Mouse (Mus musculus) B cell, adult 2 months (primary cell): Measurements from ENCODE around the gene Eno1.
"Not testable (repeated sequence)": the region's sequence is repeated elsewhere in the genome, so short reads cannot be mapped to it uniquely, and the experiment has no call there.

Source experiments
- DNase-seq, 2 experiments: peaks; one replicate each; pipeline ENCODE4 v3.0.0; 2022

Eno1 gene

DNA sequence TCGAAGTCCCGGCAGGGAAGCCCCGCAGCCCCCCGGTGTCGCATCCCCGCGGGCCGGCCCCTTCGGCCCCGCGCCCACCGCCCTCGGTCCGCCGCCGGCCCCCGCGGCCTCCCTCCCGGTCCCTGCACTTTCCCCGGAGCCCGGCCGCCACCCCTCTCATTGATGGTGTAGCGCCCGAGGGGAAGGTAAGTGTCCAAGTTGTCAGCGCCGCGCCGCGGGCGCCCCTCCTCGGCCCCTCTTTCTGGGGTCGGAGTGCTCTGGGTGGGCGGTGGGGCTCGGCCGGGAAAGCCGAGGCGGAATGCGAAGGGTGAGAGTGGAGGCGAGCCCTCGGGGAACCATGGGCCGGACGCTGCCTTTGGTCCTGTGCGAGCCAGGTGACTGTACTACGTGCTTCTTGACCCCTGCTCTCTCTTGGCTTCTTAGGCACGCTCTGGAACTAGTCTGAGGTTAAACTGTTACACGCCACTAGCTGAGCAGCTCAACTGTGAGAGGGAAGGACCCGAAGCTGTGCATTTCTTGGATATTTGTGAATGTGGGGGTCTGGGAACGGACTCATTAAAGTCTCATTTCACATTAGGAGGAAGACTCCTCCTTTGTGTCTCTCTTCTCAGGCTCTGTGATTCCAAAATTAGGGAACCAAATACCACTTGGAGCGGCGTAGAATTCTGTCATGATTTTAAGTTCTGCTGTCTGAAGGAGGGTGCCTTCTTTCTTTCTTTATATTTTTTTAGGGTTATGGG lies 45.5 kb downstream of the Eno1 start:
- peak; percentile 50 to 58 for DNase-seq

DNA sequence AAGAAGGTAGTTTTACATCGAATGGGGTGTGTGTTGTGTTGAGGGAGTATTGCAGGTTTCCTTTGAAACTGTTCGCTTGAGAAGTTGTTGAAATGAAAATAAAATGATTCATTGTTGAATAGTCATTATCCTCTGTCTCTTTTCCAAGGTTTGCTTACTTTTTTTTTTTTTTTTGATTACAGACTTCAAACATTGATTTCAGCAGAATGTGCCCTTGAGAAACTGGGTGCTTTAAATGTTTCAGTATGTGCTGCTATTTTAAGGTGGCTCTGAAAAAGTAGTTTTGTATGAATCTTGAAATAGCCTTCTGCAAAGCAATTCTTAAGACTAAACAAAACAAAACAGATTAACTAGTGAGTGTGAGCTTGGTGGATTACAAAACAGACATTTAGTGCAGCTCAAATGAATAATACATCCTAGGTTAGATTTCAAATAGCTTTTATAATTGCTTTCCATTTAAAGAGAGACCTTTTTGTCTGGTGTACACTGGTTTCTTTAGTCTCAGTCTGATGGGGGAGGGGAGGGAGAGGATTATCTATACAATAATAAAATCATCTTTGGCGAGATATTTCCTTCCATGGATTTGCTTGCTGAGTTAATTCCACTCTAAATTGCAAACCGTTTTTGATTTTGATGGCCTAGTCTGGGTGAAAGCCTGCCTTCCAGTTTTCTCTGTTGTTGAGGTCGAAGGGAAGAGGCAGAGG lies 46.3 kb downstream of the Eno1 start:
- no peak for DNase-seq

DNA sequence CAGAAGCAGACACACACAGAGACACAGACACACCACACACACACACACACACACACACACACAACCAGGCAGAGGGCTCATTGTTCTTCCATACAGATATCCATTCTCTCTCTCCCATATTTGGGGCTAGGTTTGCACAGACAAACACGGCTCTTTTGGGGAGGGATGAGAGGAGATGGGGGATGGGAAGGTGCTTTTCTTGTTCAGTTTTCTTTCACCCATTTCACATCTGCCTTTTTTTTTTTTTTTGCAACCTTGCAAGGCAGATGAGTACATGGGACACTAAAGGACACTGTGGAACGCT lies 46.8 kb downstream of the Eno1 start:
- no peak for DNase-seq

DNA sequence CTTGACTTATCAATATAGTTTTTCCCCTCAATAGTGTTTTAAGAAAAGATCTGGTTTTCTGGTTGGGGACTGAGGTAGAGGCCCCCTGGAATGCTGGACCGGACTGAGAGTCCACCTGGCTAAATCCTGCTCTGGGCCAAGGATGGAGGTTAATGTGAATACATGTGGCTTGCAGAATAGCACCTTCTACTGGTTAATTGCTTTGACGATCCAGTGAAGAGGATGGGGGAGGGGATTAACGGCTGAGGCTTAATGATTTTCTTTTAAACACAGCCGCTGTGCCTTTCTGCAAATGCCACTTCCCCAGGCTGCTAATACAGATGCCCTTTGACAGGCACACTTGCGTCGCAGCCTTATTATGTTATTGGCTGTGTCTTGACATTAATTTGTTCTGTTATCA lies 47.5 kb downstream of the Eno1 start:
- peak; percentile 40 to 44 for DNase-seq

DNA sequence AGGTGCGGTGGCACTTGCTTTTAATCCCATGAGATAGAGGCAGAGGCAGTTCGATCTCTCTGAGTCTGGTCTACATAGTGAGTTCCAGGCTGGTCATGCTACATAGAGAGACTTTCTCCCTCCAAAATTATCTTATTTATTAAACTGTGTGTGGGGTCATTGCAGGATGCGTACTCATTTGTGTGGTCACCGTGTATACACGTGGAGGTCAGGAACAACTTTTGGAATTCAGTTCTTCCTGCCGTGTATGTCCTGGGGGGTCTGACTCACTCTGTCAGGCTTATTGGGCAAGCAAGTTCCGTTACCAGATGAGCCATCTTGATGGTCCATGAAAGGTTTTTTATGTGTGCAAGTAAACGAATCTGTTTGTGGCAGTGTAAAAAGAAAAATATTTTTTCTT lies 50.5 kb downstream of the Eno1 start:
- no peak for DNase-seq

DNA sequence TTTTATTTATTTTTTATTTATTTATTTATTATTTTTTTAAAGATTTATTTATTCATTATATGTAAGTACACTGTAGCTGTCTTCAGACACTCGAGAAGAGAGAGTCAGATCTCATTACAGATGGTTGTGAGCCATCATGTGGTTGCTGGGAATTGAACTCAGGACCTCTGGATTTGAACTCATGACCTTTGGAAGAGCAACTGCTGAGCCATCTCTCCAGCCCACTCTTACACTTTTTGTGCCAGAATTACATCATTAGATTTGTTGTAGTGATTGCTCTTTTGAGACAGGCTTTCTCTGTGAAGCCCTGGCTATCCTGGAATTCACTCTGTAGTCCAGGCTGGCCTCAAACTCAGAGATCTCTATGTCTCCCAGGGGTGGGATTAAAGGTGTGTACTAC lies 50.9 kb downstream of the Eno1 start:
- not testable (repeated sequence) for DNase-seq

DNA sequence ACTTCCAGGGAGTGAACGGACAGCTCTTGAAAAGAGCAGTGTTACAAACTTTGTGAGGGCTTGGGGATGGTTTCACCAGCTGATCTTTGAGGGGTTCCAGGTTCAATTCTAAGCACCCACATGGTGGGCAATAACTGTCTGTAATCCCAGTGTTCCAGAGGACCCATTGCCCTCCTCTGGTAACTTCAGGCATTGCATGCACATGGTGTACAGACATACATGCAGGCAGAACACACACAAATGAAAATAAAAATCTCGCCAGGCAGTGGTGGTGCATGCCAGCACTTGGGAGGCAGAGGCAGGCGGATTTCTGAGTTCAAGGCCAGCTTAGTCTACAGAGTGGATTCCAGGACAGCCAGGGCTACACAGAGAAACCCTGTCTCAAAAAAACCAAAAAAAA lies 55.4 kb downstream of the Eno1 start:
- peak in 1 of 2 experiments; percentile 21 for DNase-seq

DNA sequence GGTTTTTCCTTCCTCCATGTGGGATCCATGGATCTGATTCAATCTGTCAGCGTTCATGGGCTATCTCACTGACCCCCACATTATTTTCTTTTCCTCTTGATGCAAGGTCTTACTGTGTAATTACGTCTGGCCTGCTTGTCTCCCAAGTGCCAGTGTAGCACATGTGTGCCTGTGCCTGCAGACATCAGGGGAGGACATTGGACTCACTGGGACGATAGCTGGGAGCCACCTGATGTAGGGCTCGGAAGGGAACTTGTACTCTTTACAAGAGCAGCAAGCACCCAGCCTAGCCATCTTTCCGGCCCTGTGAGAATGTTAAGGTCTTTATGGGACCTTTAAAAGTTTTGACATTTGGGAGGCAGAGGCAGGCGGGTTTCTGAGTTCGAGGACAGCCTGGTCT lies 58.3 kb downstream of the Eno1 start:
- no peak for DNase-seq

DNA sequence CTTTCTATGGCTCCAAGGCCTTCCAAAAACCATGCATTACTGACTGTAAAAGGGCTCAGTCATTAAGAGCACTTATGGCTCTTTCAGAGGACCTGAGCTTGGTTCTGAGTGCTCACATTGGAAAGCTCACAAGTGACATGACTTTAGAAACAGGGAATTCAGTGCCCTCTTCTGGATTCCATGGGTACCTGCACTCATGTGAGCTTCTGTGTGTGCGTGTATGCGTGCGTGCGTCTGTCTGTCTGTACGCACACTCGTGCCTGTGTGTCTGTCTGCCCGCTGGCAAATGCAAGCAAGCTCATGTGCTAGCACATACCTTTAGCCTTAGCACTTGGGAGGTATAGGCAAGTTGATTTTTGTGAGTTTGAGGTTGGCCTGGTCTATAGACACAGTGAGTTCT lies 59.4 kb downstream of the Eno1 start:
- DNase-seq = no peak
